Mouse (Mus musculus) midbrain, postnatal 0 days (tissue): Measurements from ENCODE around the gene Irf2bpl. TPM values are rescaled to one million over a fixed set of nuclear protein-coding genes. Genes with fewer than 3 reads are reported as not detected.
A peak's percentile ranks its signal among the peaks of the same experiment; 100 is the strongest.

ENCODE experiments used
- ATAC-seq: fragments of 200-750 bp; cut with Nextera tagmentation; 2 replicates; pipeline ENCODE4 v1.8.0; 2017; ENCODE audit warnings: moderate number of reproducible peaks, mild to moderate bottlenecking, moderate TSS enrichment, moderate library complexity; ENCODE audit not compliant: low FRiP score
- DNase-seq: peaks from one replicate; pipeline ENCODE4 v3.0.0-alpha.2; 2015; ENCODE audit warnings: low spot score
- H3K27ac ChIP-seq: fragments of 300-500 bp; sonication (generic); 2 replicates; pipeline ENCODE4 v1.5.1; 2014; ENCODE audit warnings: low read depth, mild to moderate bottlenecking, low read length, mixed read lengths
- H3K27me3 ChIP-seq: fragments of 300-500 bp; sonication (generic); 2 replicates; pipeline ENCODE4 v1.6.1; 2014; ENCODE audit warnings: low read length, control low read depth, mixed read lengths; ENCODE audit not compliant: insufficient read depth
- H3K36me3 ChIP-seq: fragments of 300-500 bp; sonication (generic); 2 replicates; pipeline ENCODE4 v1.6.1; 2014; ENCODE audit warnings: low read length, control low read depth, mixed read lengths; ENCODE audit not compliant: insufficient read depth
- H3K4me1 ChIP-seq: fragments of 300-500 bp; sonication (generic); 2 replicates; pipeline ENCODE4 v1.6.1; 2014; ENCODE audit warnings: mild to moderate bottlenecking, control low read depth, antibody characterized with exemption, low read length, mixed read lengths; ENCODE audit not compliant: insufficient read depth
- H3K4me2 ChIP-seq: fragments of 300-500 bp; sonication (generic); 2 replicates; pipeline ENCODE4 v1.6.1; 2014; ENCODE audit warnings: low read depth, mild to moderate bottlenecking, low read length, mixed read lengths; ENCODE audit not compliant: poor library complexity, severe bottlenecking
- H3K4me3 ChIP-seq: fragments of 300-500 bp; sonication (generic); 2 replicates; pipeline ENCODE4 v1.5.1; 2014; ENCODE audit warnings: low read depth, mild to moderate bottlenecking, low read length, moderate library complexity
- H3K9ac ChIP-seq: fragments of 300-500 bp; sonication (generic); replicated peaks from 2 replicates; pipeline ENCODE4 v1.6.1; 2014; ENCODE audit warnings: mild to moderate bottlenecking, low read length, moderate library complexity, mixed read lengths; ENCODE audit not compliant: poor library complexity, severe bottlenecking
- H3K9me3 ChIP-seq: fragments of 300-500 bp; sonication (generic); 2 replicates; pipeline ENCODE4 v1.6.1; 2016; ENCODE audit warnings: low read length, control low read depth
- CTCF ChIP-seq: IDR thresholded peaks from 2 replicates; pipeline ENCODE4 v1.5.1; 2016; ENCODE audit warnings: antibody characterized with exemption, mild to moderate bottlenecking
- WGBS: fragments of 180-500 bp; shearing (Covaris S2); extraction: QIAGEN DNeasy Blood & Tissue Kit; methylation state at CpG from one replicate; pipeline ENCODE4 v1.1.7; 2014; 5-methylcytosine and 5-hydroxymethylcytosine counted together
- polyA plus RNA-seq: library from polyadenylated mRNA; unstranded; fragments of >200 nt; fragmentation: Nextera tagmentation; extraction: Ambion mirVana; gene quantifications from 2 replicates; pipeline ENCODE4 v1.2.1, GENCODE M21; 2015
- total RNA-seq: library from RNA; depleted of rRNA; stranded (reverse); fragments of >200 nt; gene quantifications from 2 replicates; pipeline ENCODE4 v1.2.3, GENCODE M21; 2014

The Irf2bpl gene
- total and polyA plus RNA-seq, 2 experiments from 2014 or later: 86.2 to 191 TPM

- H3K36me3 ChIP-seq: peaks cover 3% of the 10 kb centered on the region; the same call in 1 of the 2 replicates
- peak overlapping the region; percentile 92 for H3K4me3 ChIP-seq
- no peak for TF ChIP-seq CTCF
- H3K9me3 ChIP-seq: no peaks in the 10 kb centered on the region
- peak overlapping the region; percentile 100; the same call in 1 of the 2 replicates for H3K9ac ChIP-seq
- DNase-seq: no peak
- 6% methylated on average over 6 of the region's 6 CpGs for WGBS
- peaks cover 33% of the 10 kb centered on the region for H3K4me1 ChIP-seq
- peak overlapping the region; percentile 90 for H3K4me2 ChIP-seq
- no peaks in the 10 kb centered on the region for H3K27me3 ChIP-seq
- ATAC-seq: no peak
- H3K27ac ChIP-seq: peak overlapping the region; percentile 99
Observed at GRCm38 (mm10) chr12:86885336-86885735, 738 bp upstream of the Irf2bpl start.

- H3K9ac ChIP-seq: peak overlapping the region; percentile 100
- H3K36me3 ChIP-seq: peaks cover 3% of the 10 kb centered on the region; the same call in 1 of the 2 replicates
- TF ChIP-seq CTCF: no peak; the same call in 1 of the 2 replicates
- H3K9me3 ChIP-seq: no peaks in the 10 kb centered on the region
- peak overlapping the region; percentile 92 for H3K4me3 ChIP-seq
- peak overlapping the region; percentile 99 for H3K27ac ChIP-seq
- WGBS: 0% methylated on average over 79 of the region's 84 CpGs
- ATAC-seq (peak; percentile 38), DNase-seq (peak; percentile 41)
- no peaks in the 10 kb centered on the region for H3K27me3 ChIP-seq
- peak overlapping the region; percentile 90 for H3K4me2 ChIP-seq
- H3K4me1 ChIP-seq: peaks cover 27% of the 10 kb centered on the region
Observed at GRCm38 (mm10) chr12:86883280-86884196, 1.1 kb downstream of the Irf2bpl start.

DNA sequence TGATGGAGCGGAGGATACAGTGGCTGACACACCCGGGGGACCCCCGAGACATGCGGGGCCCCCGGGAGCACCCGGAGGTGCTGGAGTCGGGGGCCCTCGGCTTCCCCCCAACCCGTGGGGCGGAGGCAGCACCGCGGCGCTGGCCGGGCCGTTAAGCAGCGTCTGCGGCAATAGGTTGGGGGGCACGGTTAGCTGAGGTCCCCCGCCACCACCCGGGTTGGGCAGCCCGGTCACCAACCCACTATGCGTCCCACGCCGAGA, 1.6 kb downstream of the Irf2bpl start:
- ATAC-seq: no peak
- H3K36me3 ChIP-seq: peaks cover 3% of the 10 kb centered on the region; the same call in 1 of the 2 replicates
- under 1% methylated on average over 22 of the region's 24 CpGs for WGBS
- no peak for TF ChIP-seq CTCF
- H3K27ac ChIP-seq: peak overlapping the region; percentile 99
- H3K9me3 ChIP-seq: no peaks in the 10 kb centered on the region
- H3K4me2 ChIP-seq: peak overlapping the region; percentile 90
- H3K4me3 ChIP-seq: peak overlapping the region; percentile 92
- peaks cover 21% of the 10 kb centered on the region for H3K4me1 ChIP-seq
- no peaks in the 10 kb centered on the region for H3K27me3 ChIP-seq
- H3K9ac ChIP-seq: peak overlapping the region; percentile 100
- no peak for DNase-seq

GRCm38 (mm10) chr12:86882279-86883018, 2.1 kb downstream of the Irf2bpl start:
- peak overlapping the region; percentile 92 for H3K4me3 ChIP-seq
- DNase-seq (peak; percentile 80), ATAC-seq (peak; percentile 12; the same call in 1 of the 2 replicates)
- no peaks in the 10 kb centered on the region for H3K27me3 ChIP-seq
- H3K4me1 ChIP-seq: peaks cover 20% of the 10 kb centered on the region
- H3K4me2 ChIP-seq: peak overlapping the region; percentile 90
- WGBS: under 1% methylated on average over 56 of the region's 59 CpGs
- H3K9ac ChIP-seq: peak overlapping the region; percentile 100
- no peak for TF ChIP-seq CTCF
- peak overlapping the region; percentile 99 for H3K27ac ChIP-seq
- peaks cover 3% of the 10 kb centered on the region; the same call in 1 of the 2 replicates for H3K36me3 ChIP-seq
- H3K9me3 ChIP-seq: no peaks in the 10 kb centered on the region

- 0 out of 2 replicates have a peak, but pooled peaks have one; percentile 8 for TF ChIP-seq CTCF
- Histone ChIP-seq H3K9ac (peak overlapping the region; percentile 100), H3K36me3 (peaks cover 3% of the 10 kb centered on the region; the same call in 1 of the 2 replicates), H3K4me1 (peaks cover 19% of the 10 kb centered on the region), H3K4me3 (peak overlapping the region; percentile 92), H3K27me3 (no peaks in the 10 kb centered on the region), H3K27ac (peak overlapping the region; percentile 99), H3K9me3 (no peaks in the 10 kb centered on the region), H3K4me2 (peak overlapping the region; percentile 90)
- no peak for ATAC-seq
- WGBS: 5% methylated on average over 32 of the region's 33 CpGs
- DNase-seq: peak; percentile 12
Observed at GRCm38 (mm10) chr12:86881809-86882278, 2.8 kb downstream of the Irf2bpl start.
